Mouse (Mus musculus) ES-E14 (cell line): ENCODE data around the gene Aig1. TPM values are rescaled to one million over a fixed set of nuclear protein-coding genes. Genes with fewer than 3 reads are reported as not detected.

Experiments
- DNase-seq: peaks from one replicate; pipeline ENCODE4 v3.0.0-alpha.2; 2013; ENCODE audit warnings: low read depth, low spot score
- H3K27ac ChIP-seq: 2 replicates; pipeline ENCODE4 v1.5.1; 2012; ENCODE audit warnings: low read depth, mild to moderate bottlenecking, low read length, moderate library complexity, mixed read lengths; ENCODE audit not compliant: poor library complexity, insufficient read depth, severe bottlenecking
- H3K36me3 ChIP-seq: 2 replicates; pipeline ENCODE4 v1.6.1; 2012; ENCODE audit warnings: mild to moderate bottlenecking, low read length, moderate library complexity, mixed read lengths; ENCODE audit not compliant: control insufficient read depth, poor library complexity, insufficient read depth, severe bottlenecking
- H3K4me1 ChIP-seq, 2 experiments: fragments of 150-350 bp in 1 of 2; sonication (generic) in 1 of 2; 2 replicates each; pipeline ENCODE4 v1.6.1; 2012; ENCODE audit warnings: low read length in 2 of 2, mild to moderate bottlenecking in 1 of 2, mixed read lengths in 1 of 2; ENCODE audit not compliant: control insufficient read depth in 2 of 2, insufficient read depth in 2 of 2, poor library complexity in 1 of 2
- H3K4me3 ChIP-seq, 2 experiments: fragments of 150-350 bp in 1 of 2; sonication (generic) in 1 of 2; 2 replicates each; pipeline ENCODE4 v1.5.1; 2012; ENCODE audit warnings: low read length in 2 of 2, low read depth in 1 of 2, mild to moderate bottlenecking in 1 of 2, mixed read lengths in 1 of 2; ENCODE audit not compliant: insufficient read depth in 1 of 2, poor library complexity in 1 of 2, severe bottlenecking in 1 of 2
- H3K9ac ChIP-seq: 2 replicates; pipeline ENCODE4 v1.6.1; 2012; ENCODE audit warnings: low read depth, mild to moderate bottlenecking, low read length, mixed read lengths; ENCODE audit not compliant: poor library complexity, insufficient read depth, severe bottlenecking
- H3K9me3 ChIP-seq: fragments of 150-350 bp; sonication (generic); 2 replicates; pipeline ENCODE4 v1.6.1; 2012; ENCODE audit warnings: low read depth, mild to moderate bottlenecking, low read length; ENCODE audit not compliant: control insufficient read depth, insufficient read depth
- CHD2 ChIP-seq: IDR thresholded peaks from 2 replicates; pipeline ENCODE4 v1.6.1; 2014; ENCODE audit warnings: mild to moderate bottlenecking, low read depth, low read length, inconsistent platforms
- HCFC1 ChIP-seq: IDR thresholded peaks from 2 replicates; pipeline ENCODE4 v1.6.1; 2012; ENCODE audit warnings: low read length, inconsistent platforms, borderline replicate concordance; ENCODE audit not compliant: insufficient read depth
- MAFK ChIP-seq: IDR thresholded peaks from 2 replicates; pipeline ENCODE4 v1.6.1; 2014; ENCODE audit warnings: mild to moderate bottlenecking, low read depth, low read length, inconsistent platforms; ENCODE audit not compliant: insufficient read depth
- ZC3H11A ChIP-seq: IDR thresholded peaks from 2 replicates; pipeline ENCODE4 v1.6.1; 2012; ENCODE audit warnings: low read depth, mild to moderate bottlenecking, inconsistent platforms, low read length, borderline replicate concordance
- ZNF384 ChIP-seq: IDR thresholded peaks from 2 replicates; pipeline ENCODE4 v1.6.1; 2012; ENCODE audit warnings: low read depth, low read length, inconsistent platforms
- in situ Hi-C, 2 experiments: fragments of 600-800 bp; cut with MboI; formaldehyde crosslinking; loops; one replicate each; pipeline ENCODE4 v1.15.1; 2025; ENCODE audit warnings: low sequenced_read_pairs in 2 of 2, inconsistent platforms in 1 of 2; ENCODE audit not compliant: unreplicated experiment in 2 of 2
- total RNA-seq: library from RNA; depleted of rRNA; stranded (reverse); fragments of 300-350 nt; gene quantifications from 2 replicates; pipeline ENCODE4 v1.2.3, GENCODE M21; 2012

Gene Aig1
- total RNA-seq, 1 experiment: 10.1 TPM

GRCm38 (mm10) chr10:13878696-13879095 lies 9.9 kb upstream of the Aig1 start:
- no peaks in the 10 kb centered on the region for H3K36me3 ChIP-seq
- no peaks in the 10 kb centered on the region for H3K4me1 ChIP-seq
- no peak overlapping the region for H3K4me3 ChIP-seq
- no peak overlapping the region for H3K27ac ChIP-seq
- in situ Hi-C loops: no loop called here
- H3K9me3 ChIP-seq: no peaks in the 10 kb centered on the region
- H3K9ac ChIP-seq: no peak overlapping the region
- no peak for DNase-seq
- TF ChIP-seq HCFC1: no peak
- TF ChIP-seq ZC3H11A: no peak
- no peak for TF ChIP-seq MAFK
- TF ChIP-seq CHD2: no peak
- no peak for TF ChIP-seq ZNF384

- no peak overlapping the region for H3K9ac ChIP-seq
- TF ChIP-seq HCFC1 (no peak), ZNF384 (no peak), ZC3H11A (no peak), MAFK (no peak), CHD2 (no peak)
These were observed 6.2 kb upstream of the Aig1 start for GRCm38 (mm10) chr10:13875038-13875420.

GRCm38 (mm10) chr10:13874301-13875037 lies 5.7 kb upstream of the Aig1 start:
- in situ Hi-C loops: no loop called here
- no peaks in the 10 kb centered on the region for H3K36me3 ChIP-seq
- H3K27ac ChIP-seq: no peak overlapping the region
- no peak overlapping the region for H3K9ac ChIP-seq
- H3K4me3 ChIP-seq: no peak overlapping the region
- H3K4me1 ChIP-seq: no peaks in the 10 kb centered on the region
- no peak for TF ChIP-seq ZC3H11A
- no peak for TF ChIP-seq MAFK
- TF ChIP-seq ZNF384: no peak
- no peak for TF ChIP-seq CHD2
- TF ChIP-seq HCFC1: no peak
- no peaks in the 10 kb centered on the region for H3K9me3 ChIP-seq
- no peak for DNase-seq

More at GRCm38 (mm10) chr10:13875038-13875420, 6.2 kb upstream of the Aig1 start:
- H3K4me1 ChIP-seq: no peaks in the 10 kb centered on the region
- no peak overlapping the region for H3K4me3 ChIP-seq
- DNase-seq: no peak
- H3K9me3 ChIP-seq: no peaks in the 10 kb centered on the region
- in situ Hi-C loops: no loop called here
- no peaks in the 10 kb centered on the region for H3K36me3 ChIP-seq
- no peak overlapping the region for H3K27ac ChIP-seq

GRCm38 (mm10) chr10:13870531-13870930 lies 1.8 kb upstream of the Aig1 start:
- Histone ChIP-seq H3K9ac (no peak overlapping the region), H3K4me1 (peaks cover 0 to 3% of the 10 kb centered on the region in 2 experiments; a peak in 1 of 4 replicates), H3K9me3 (no peaks in the 10 kb centered on the region), H3K36me3 (no peaks in the 10 kb centered on the region), H3K4me3 (no peak overlapping the region), H3K27ac (no peak overlapping the region)
- no peak for TF ChIP-seq CHD2
- TF ChIP-seq HCFC1: no peak
- TF ChIP-seq ZC3H11A: no peak
- no peak for TF ChIP-seq MAFK
- in situ Hi-C loops: no loop called here
- DNase-seq: no peak
